Mouse (Mus musculus) thymus, postnatal 10 days (tissue): ENCODE results near the gene Tmem52.
"Not testable (repeated sequence)": the region's sequence is repeated elsewhere in the genome, so short reads cannot be mapped to it uniquely, and the experiment has no call there.

Experiments
- DNase-seq, 2 experiments: peaks; one replicate each; pipeline ENCODE4 v3.0.0; 2021; ENCODE audit warnings: low spot score in 2 of 2

The Tmem52 gene

GRCm38 (mm10) chr4:155472716-155473290 lies 3.9 kb downstream of the Tmem52 start:
- no peak for DNase-seq

GRCm38 (mm10) chr4:155473319-155473718 lies 4.4 kb downstream of the Tmem52 start:
- no peak for DNase-seq

GRCm38 (mm10) chr4:155473796-155474195 lies 4.9 kb downstream of the Tmem52 start:
- DNase-seq, result not testable (repeated sequence)

- DNase-seq, result peak; percentile 54 to 85
Measured at GRCm38 (mm10) chr4:155481381-155482124, 12.6 kb downstream of the Tmem52 start.

- no peak for DNase-seq
Measured at GRCm38 (mm10) chr4:155482125-155482480, 13.2 kb downstream of the Tmem52 start.

- DNase-seq, result no peak
Measured at GRCm38 (mm10) chr4:155482733-155483540, 14.0 kb downstream of the Tmem52 start.

- no peak for DNase-seq
Measured at GRCm38 (mm10) chr4:155485521-155485920, 16.6 kb downstream of the Tmem52 start.

- DNase-seq, result no peak
Measured at GRCm38 (mm10) chr4:155487746-155488145, 18.8 kb downstream of the Tmem52 start.

GRCm38 (mm10) chr4:155488232-155489025 lies 19.5 kb downstream of the Tmem52 start:
- no peak for DNase-seq

- DNase-seq, result no peak
Measured at GRCm38 (mm10) chr4:155489101-155489970, 20.4 kb downstream of the Tmem52 start.

GRCm38 (mm10) chr4:155490456-155490855 lies 21.5 kb downstream of the Tmem52 start:
- no peak for DNase-seq

- DNase-seq, result peak; percentile 84 to 98
Measured at GRCm38 (mm10) chr4:155490990-155491504, 22.1 kb downstream of the Tmem52 start, which contains the start of gene Gnb1. TSS of gene Gnb1 (plus strand) at chr4:155491361.

- peak; percentile 26 to 30 for DNase-seq
Measured at GRCm38 (mm10) chr4:155491529-155492130, 22.7 kb downstream of the Tmem52 start.

- DNase-seq, result peak in 1 of 2 experiments; percentile 27
Measured at GRCm38 (mm10) chr4:155492131-155492633, 23.3 kb downstream of the Tmem52 start.

GRCm38 (mm10) chr4:155494891-155495290 lies 26.0 kb downstream of the Tmem52 start:
- no peak for DNase-seq

- DNase-seq, result no peak
Measured at GRCm38 (mm10) chr4:155497963-155498362, 29.0 kb downstream of the Tmem52 start.

GRCm38 (mm10) chr4:155501126-155501525 lies 32.2 kb downstream of the Tmem52 start:
- DNase-seq, result no peak

- DNase-seq, result no peak
Measured at GRCm38 (mm10) chr4:155505067-155505466, 36.2 kb downstream of the Tmem52 start.

GRCm38 (mm10) chr4:155505671-155506295 lies 36.9 kb downstream of the Tmem52 start:
- no peak for DNase-seq
